Comparison of ENCODE assay signal across 13 mouse cellular contexts in genomic region chr3:34572081-34572480, GRCm38 (mm10).
DNase-seq lines count a peak whose midpoint lies in the region; ATAC-seq and TF ChIP-seq lines count a peak whose summit lies in the region.
"Had no signal": no experiment of that assay in that cellular context is flagged by ENCODE, and none has a peak within 500 bp of the region (broad histone marks: within the 10 kb centered on the region; RNA-seq: fewer than 3 reads in every experiment).

No protein-coding gene starts in this region.

- no peak for ATAC-seq in midbrain, postnatal 0 days (ENCODE audit: low FRiP score)
- no peak for ATAC-seq in midbrain, embryonic 15.5 days (replicated peaks)
- peak; percentile 49 for ATAC-seq in forebrain, embryonic 15.5 days (replicated peaks)
- no peak for ATAC-seq in liver, embryonic 12.5 days
- ATAC-seq: liver, postnatal 0 days had no signal

- WGBS in midbrain, postnatal 0 days: 68% methylated on average over 6 of the region's 6 CpGs
- WGBS in midbrain, embryonic 15.5 days: 66% methylated on average over 6 of the region's 6 CpGs
- 42% methylated on average over 6 of the region's 6 CpGs for WGBS in forebrain, embryonic 15.5 days
- WGBS in liver, embryonic 12.5 days (ENCODE audit: insufficient replicate concordance): 75% methylated on average over 6 of the region's 6 CpGs

- intact Hi-C loops in left cerebral cortex, adult 2 months (cut with DNase I): loop anchor here (2.0 to 5.0 kb wide), 2 partner anchors 65 to 75 kb away; no protein-coding TSS in a partner anchor

- no peak overlapping the region for H3K9ac ChIP-seq in midbrain, postnatal 0 days (replicated peaks; ENCODE audit: low read length, poor library complexity, severe bottlenecking)
- no peak overlapping the region for H3K9ac ChIP-seq in midbrain, embryonic 15.5 days
- no peak overlapping the region for H3K9ac ChIP-seq in forebrain, embryonic 15.5 days (replicated peaks)
- H3K9ac ChIP-seq in liver, embryonic 12.5 days: no peak overlapping the region
- H3K9ac ChIP-seq: liver, postnatal 0 days had no signal

- peak; percentile 76 for DNase-seq in midbrain, postnatal 0 days (ENCODE audit: low spot score)
- DNase-seq in left cerebral cortex, adult 2 months (ENCODE audit: extremely low spot score in 1 of 2, low spot score in 2 of 2): peak; percentile 41 to 70
- peak; percentile 88 for DNase-seq in telencephalon, adult 2 months (ENCODE audit: low read depth, low spot score)
- no peak for DNase-seq in MN1 (ENCODE audit: low spot score)
- DNase-seq in kidney, adult 11 months: no peak
- DNase-seq: liver, postnatal 0 days; midbrain, embryonic 14.5 days; thymus, postnatal 36 days had no signal

- H3K27me3 ChIP-seq in midbrain, postnatal 0 days (ENCODE audit: insufficient read depth, low read length): no peaks in the 10 kb centered on the region
- no peaks in the 10 kb centered on the region for H3K27me3 ChIP-seq in midbrain, embryonic 15.5 days (replicated peaks)
- H3K27me3 ChIP-seq in forebrain, embryonic 15.5 days: no peaks in the 10 kb centered on the region
- no peaks in the 10 kb centered on the region for H3K27me3 ChIP-seq in liver, embryonic 12.5 days (replicated peaks)

- H3K4me3 ChIP-seq in midbrain, postnatal 0 days (ENCODE audit: low read depth, low read length): no peak overlapping the region
- no peak overlapping the region for H3K4me3 ChIP-seq in midbrain, embryonic 15.5 days
- H3K4me3 ChIP-seq in forebrain, embryonic 15.5 days: no peak overlapping the region
- H3K4me3 ChIP-seq in left cerebral cortex, adult 2 months: no peak overlapping the region
- no peak overlapping the region for H3K4me3 ChIP-seq in liver, embryonic 12.5 days
- H3K4me3 ChIP-seq: erythroblast, embryonic 14.5 days had no signal

- no peaks in the 10 kb centered on the region for H3K9me3 ChIP-seq in midbrain, postnatal 0 days (ENCODE audit: low read length)
- H3K9me3 ChIP-seq in midbrain, embryonic 15.5 days: no peaks in the 10 kb centered on the region
- no peaks in the 10 kb centered on the region for H3K9me3 ChIP-seq in forebrain, embryonic 15.5 days
- H3K9me3 ChIP-seq in liver, embryonic 12.5 days (replicated peaks): no peaks in the 10 kb centered on the region

- no peak overlapping the region for H3K4me2 ChIP-seq in midbrain, postnatal 0 days (ENCODE audit: low read depth, low read length, poor library complexity, severe bottlenecking)
- H3K4me2 ChIP-seq in midbrain, embryonic 15.5 days: no peak overlapping the region
- no peak overlapping the region for H3K4me2 ChIP-seq in forebrain, embryonic 15.5 days (replicated peaks)
- H3K4me2 ChIP-seq in liver, embryonic 12.5 days: no peak overlapping the region
- H3K4me2 ChIP-seq: heart, embryonic 11.5 days had no signal

- TF ChIP-seq CTCF in midbrain, postnatal 0 days (IDR thresholded peaks at IDR 0.05): no peak
- TF ChIP-seq CTCF in left cerebral cortex, adult 2 months (IDR thresholded peaks at IDR 0.05): no peak

- H3K27ac ChIP-seq in midbrain, postnatal 0 days (ENCODE audit: low read depth, low read length): no peak overlapping the region
- H3K27ac ChIP-seq in midbrain, embryonic 15.5 days: no peak overlapping the region
- 0 out of 2 replicates have a peak overlapping the region, but pooled peaks have one; percentile 2 for H3K27ac ChIP-seq in forebrain, embryonic 15.5 days (replicated peaks)
- no peak overlapping the region for H3K27ac ChIP-seq in left cerebral cortex, adult 2 months
- no peak overlapping the region for H3K27ac ChIP-seq in liver, embryonic 12.5 days

- H3K4me1 ChIP-seq in midbrain, postnatal 0 days (ENCODE audit: insufficient read depth, low read length): no peaks in the 10 kb centered on the region; the same call in 1 of the 2 replicates
- H3K4me1 ChIP-seq in midbrain, embryonic 15.5 days: peaks cover 30% of the 10 kb centered on the region
- H3K4me1 ChIP-seq in forebrain, embryonic 15.5 days: peaks cover 46% of the 10 kb centered on the region
- H3K4me1 ChIP-seq in liver, embryonic 12.5 days: no peaks in the 10 kb centered on the region

- H3K36me3 ChIP-seq in midbrain, postnatal 0 days (ENCODE audit: insufficient read depth, low read length): no peaks in the 10 kb centered on the region
- H3K36me3 ChIP-seq in midbrain, embryonic 15.5 days (replicated peaks): no peaks in the 10 kb centered on the region
- H3K36me3 ChIP-seq in forebrain, embryonic 15.5 days: no peaks in the 10 kb centered on the region
- H3K36me3 ChIP-seq in liver, embryonic 12.5 days: no peaks in the 10 kb centered on the region

Comparison
In these comparisons a context has a peak if more than half of its experiments do, and no peak if none do; other contexts are left out.
1. DNase-seq: peak in midbrain, postnatal 0 days (single experiment), left cerebral cortex, adult 2 months (2 of 2) and telencephalon, adult 2 months (single experiment); none in MN1 (single experiment) and kidney, adult 11 months (single experiment).